Mouse (Mus musculus): ENCODE measurements at regions not wholly inside any gene's neighbourhood (a gene's known extent, or its start where the extent isn't known, plus 50 kb on each side); places are given as distances from the start of the nearest gene placed in this dataset.

- Histone ChIP-seq H3K27me3 (no peaks in the 10 kb centered on the region), H3K4me2 (no peak overlapping the region), H3K36me3 (no peaks in the 10 kb centered on the region), H3K4me3 (replicated peaks) (no peak overlapping the region), H3K4me1 (no peaks in the 10 kb centered on the region), H3K9me3 (replicated peaks) (no peaks in the 10 kb centered on the region), H3K9ac (no peak overlapping the region), H3K27ac (no peak overlapping the region)
- 86% methylated on average over 2 of the region's 2 CpGs for WGBS
- no peak for ATAC-seq (replicated peaks; ENCODE audit: low FRiP score)
Measured at GRCm38 (mm10) chr10:24532776-24533175, 62.5 kb upstream of the Ccn2 start.

GRCm38 (mm10) chr10:24534901-24535300, 60.3 kb upstream of the Ccn2 start:
- Histone ChIP-seq H3K4me3 (replicated peaks) (no peak overlapping the region), H3K27me3 (no peaks in the 10 kb centered on the region), H3K36me3 (no peaks in the 10 kb centered on the region), H3K9ac (no peak overlapping the region), H3K4me1 (no peaks in the 10 kb centered on the region), H3K27ac (no peak overlapping the region), H3K9me3 (replicated peaks) (no peaks in the 10 kb centered on the region), H3K4me2 (no peak overlapping the region)
- 93% methylated on average over 11 of the region's 11 CpGs for WGBS
- no peak for ATAC-seq (replicated peaks; ENCODE audit: low FRiP score)

GRCm38 (mm10) chr10:24535461-24535860, 59.8 kb upstream of the Ccn2 start:
- H3K27ac ChIP-seq, result no peak overlapping the region
- no peak overlapping the region for H3K4me2 ChIP-seq
- 88% methylated on average over 6 of the region's 6 CpGs for WGBS
- no peak overlapping the region for H3K9ac ChIP-seq
- no peaks in the 10 kb centered on the region for H3K9me3 ChIP-seq (replicated peaks)
- ATAC-seq (replicated peaks; ENCODE audit: low FRiP score), result no peak
- no peak overlapping the region for H3K4me3 ChIP-seq (replicated peaks)
- H3K4me1 ChIP-seq, result no peaks in the 10 kb centered on the region
- no peaks in the 10 kb centered on the region for H3K36me3 ChIP-seq
- H3K27me3 ChIP-seq, result no peaks in the 10 kb centered on the region

- WGBS, result 86% methylated on average over 4 of the region's 4 CpGs
- H3K9ac ChIP-seq, result no peak overlapping the region
Measured at GRCm38 (mm10) chr10:24541990-24542389, 53.3 kb upstream of the Ccn2 start.

More at GRCm38 (mm10) chr10:24541990-24542389, 53.3 kb upstream of the Ccn2 start:
- Histone ChIP-seq H3K36me3 (no peaks in the 10 kb centered on the region), H3K9me3 (replicated peaks) (no peaks in the 10 kb centered on the region), H3K4me3 (replicated peaks) (no peak overlapping the region), H3K27me3 (no peaks in the 10 kb centered on the region), H3K4me2 (no peak overlapping the region), H3K27ac (no peak overlapping the region), H3K4me1 (no peaks in the 10 kb centered on the region)
- no peak for ATAC-seq (replicated peaks; ENCODE audit: low FRiP score)
